Mouse (Mus musculus) embryonic facial prominence, embryonic 13.5 days (tissue): ENCODE measurements around the gene Mesp1. TPM values are rescaled to one million over a fixed set of nuclear protein-coding genes. Genes with fewer than 3 reads are reported as not detected.
"Not testable (repeated sequence)": the region's sequence is repeated elsewhere in the genome, so short reads cannot be mapped to it uniquely, and the experiment has no call there.

Experiments
- ATAC-seq: fragments of 200-750 bp; cut with Nextera tagmentation; 2 replicates; pipeline ENCODE4 v1.8.0; 2017; ENCODE audit warnings: low read depth; ENCODE audit not compliant: insufficient number of reproducible peaks, insufficient read depth, low FRiP score, low TSS enrichment
- H3K27ac ChIP-seq: fragments of 300-500 bp; sonication (generic); 2 replicates; pipeline ENCODE4 v1.5.1; 2015; ENCODE audit warnings: moderate library complexity, mild to moderate bottlenecking, inconsistent platforms
- H3K27me3 ChIP-seq: fragments of 300-500 bp; sonication (generic); 2 replicates; pipeline ENCODE4 v1.6.1; 2015; ENCODE audit warnings: mild to moderate bottlenecking, inconsistent platforms
- H3K36me3 ChIP-seq: fragments of 300-500 bp; sonication (generic); 2 replicates; pipeline ENCODE4 v1.6.1; 2015; ENCODE audit warnings: mild to moderate bottlenecking, inconsistent platforms
- H3K4me1 ChIP-seq: fragments of 300-500 bp; sonication (generic); 2 replicates; pipeline ENCODE4 v1.6.1; 2015; ENCODE audit warnings: inconsistent platforms
- H3K4me2 ChIP-seq: fragments of 300-500 bp; sonication (generic); 2 replicates; pipeline ENCODE4 v1.6.1; 2015; ENCODE audit warnings: moderate library complexity, mild to moderate bottlenecking, inconsistent platforms
- H3K4me3 ChIP-seq: fragments of 300-500 bp; sonication (generic); 2 replicates; pipeline ENCODE4 v1.5.1; 2015; ENCODE audit warnings: mild to moderate bottlenecking, inconsistent platforms
- H3K9ac ChIP-seq: fragments of 300-500 bp; sonication (generic); 2 replicates; pipeline ENCODE4 v1.6.1; 2015; ENCODE audit warnings: mild to moderate bottlenecking, inconsistent platforms
- H3K9me3 ChIP-seq: fragments of 300-500 bp; sonication (generic); 2 replicates; pipeline ENCODE4 v1.6.1; 2016; ENCODE audit warnings: inconsistent platforms
- WGBS: fragments of 180-500 bp; shearing (Covaris S2); methylation state at CpG from one replicate; pipeline ENCODE4 v1.1.7; 2015; ENCODE audit warnings: mixed read lengths; 5-methylcytosine and 5-hydroxymethylcytosine counted together
- polyA plus RNA-seq: library from polyadenylated mRNA; unstranded; fragments of >200 nt; fragmentation: Nextera tagmentation; extraction: Ambion mirVana; gene quantifications from 2 replicates; pipeline ENCODE4 v1.2.1, GENCODE M21; 2015

Gene Mesp1
- polyA plus RNA-seq, 1 experiment from 2014 or later: not detected

DNA sequence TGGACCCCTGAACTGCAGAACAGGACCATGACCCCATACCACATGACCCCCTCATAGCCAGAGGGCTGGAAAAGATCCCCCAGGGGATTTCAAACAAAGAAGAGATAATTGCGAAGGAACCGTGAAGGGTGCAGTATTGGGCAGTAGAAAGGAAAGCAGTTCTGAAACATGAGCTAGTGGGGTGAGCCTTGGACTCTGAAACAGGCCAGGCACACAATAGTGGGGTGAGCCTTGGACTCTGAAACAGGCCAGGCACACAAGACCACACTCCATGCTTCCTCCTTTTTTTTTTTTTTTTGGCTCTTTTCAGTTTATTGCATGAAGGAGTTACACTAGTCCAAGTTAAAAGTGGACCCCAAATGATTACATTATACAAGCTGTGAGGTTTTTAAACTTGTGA, 3.8 kb downstream of the Mesp1 start:
- H3K4me1 ChIP-seq: peaks cover 14% of the 10 kb centered on the region
- not testable (repeated sequence) for H3K4me2 ChIP-seq, ATAC-seq, H3K36me3 ChIP-seq, H3K9ac ChIP-seq, H3K9me3 ChIP-seq, H3K4me3 ChIP-seq, H3K27ac ChIP-seq
- WGBS: 26% methylated on average over 2 of the region's 2 CpGs
- H3K27me3 ChIP-seq: peaks cover 53% of the 10 kb centered on the region

DNA sequence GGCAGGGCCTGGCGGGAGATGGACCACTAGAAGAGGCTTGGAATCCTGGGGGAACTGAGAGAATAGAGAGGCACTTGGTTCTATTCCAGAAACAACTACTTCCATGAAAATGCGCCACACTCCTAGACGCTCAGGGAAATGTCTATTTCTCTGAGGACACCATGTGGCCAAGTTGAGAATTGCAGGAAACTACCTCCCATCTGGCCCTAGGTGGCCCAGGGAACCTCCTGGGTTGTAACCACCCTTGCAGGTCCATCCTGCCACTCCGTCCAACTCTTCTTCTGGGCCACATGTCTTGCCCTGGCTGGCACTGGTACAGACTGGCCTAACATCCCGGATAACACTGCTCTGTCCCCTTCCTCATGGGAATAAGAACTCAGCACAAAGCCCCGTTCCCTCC, 7.3 kb downstream of the Mesp1 start:
- WGBS: 18% methylated on average over 6 of the region's 6 CpGs
- ATAC-seq: peak; percentile 63; the same call in 1 of the 2 replicates
- Histone ChIP-seq H3K36me3 (no peaks in the 10 kb centered on the region), H3K27ac (no peak overlapping the region), H3K4me3 (no peak overlapping the region), H3K9me3 (no peaks in the 10 kb centered on the region), H3K27me3 (peaks cover 17% of the 10 kb centered on the region), H3K4me2 (no peak overlapping the region), H3K4me1 (no peaks in the 10 kb centered on the region), H3K9ac (no peak overlapping the region)

GRCm38 (mm10) chr7:79782516-79782855, 11.1 kb downstream of the Mesp1 start:
- Histone ChIP-seq H3K27me3 (peaks cover 5% of the 10 kb centered on the region; the same call in 1 of the 2 replicates), H3K4me2 (no peak overlapping the region), H3K4me1 (peaks cover 4% of the 10 kb centered on the region; the same call in 1 of the 2 replicates), H3K27ac (no peak overlapping the region), H3K36me3 (no peaks in the 10 kb centered on the region), H3K9ac (no peak overlapping the region), H3K4me3 (no peak overlapping the region), H3K9me3 (no peaks in the 10 kb centered on the region)
- no peak for ATAC-seq
- WGBS: 78% methylated on average over 2 of the region's 2 CpGs

DNA sequence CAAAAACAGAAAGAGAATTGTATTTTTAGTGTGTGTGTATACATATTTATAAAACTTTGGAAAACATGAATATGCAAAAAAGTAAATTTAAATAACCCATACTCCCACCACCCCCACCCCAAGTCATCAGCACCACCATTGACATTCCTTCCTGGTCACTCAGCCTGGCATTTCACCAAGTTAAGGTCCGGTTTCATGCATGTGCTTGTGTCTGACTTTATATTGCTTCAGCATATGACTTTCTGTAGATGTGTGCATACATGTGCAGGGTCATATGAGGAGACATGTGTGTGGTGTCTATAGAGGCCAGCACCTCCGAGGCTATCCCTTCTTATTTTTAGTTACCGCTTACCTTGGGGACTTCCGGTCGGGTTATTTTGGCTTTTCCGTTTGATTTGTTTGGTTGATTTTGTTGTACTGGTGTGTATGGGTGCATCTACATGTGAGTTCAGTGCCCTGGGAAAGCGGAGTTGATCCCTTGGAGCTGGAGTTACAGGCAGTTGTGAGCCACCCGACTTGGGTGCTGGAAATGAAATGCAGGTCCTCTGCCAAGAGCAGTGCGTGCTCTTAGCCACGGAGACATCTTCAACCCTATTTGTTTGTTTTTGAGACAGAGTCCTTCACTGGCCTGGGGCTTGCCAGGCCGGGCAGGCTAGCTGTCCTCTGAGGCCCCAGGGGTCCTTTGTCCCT, 11.6 kb downstream of the Mesp1 start:
- Histone ChIP-seq H3K4me3 (no peak overlapping the region), H3K27ac (no peak overlapping the region), H3K36me3 (no peaks in the 10 kb centered on the region), H3K27me3 (peaks cover 4% of the 10 kb centered on the region; the same call in 1 of the 2 replicates), H3K4me1 (peaks cover 4% of the 10 kb centered on the region; the same call in 1 of the 2 replicates), H3K9ac (no peak overlapping the region), H3K4me2 (no peak overlapping the region), H3K9me3 (no peaks in the 10 kb centered on the region)
- ATAC-seq: no peak
- 72% methylated on average over 11 of the region's 11 CpGs for WGBS

DNA sequence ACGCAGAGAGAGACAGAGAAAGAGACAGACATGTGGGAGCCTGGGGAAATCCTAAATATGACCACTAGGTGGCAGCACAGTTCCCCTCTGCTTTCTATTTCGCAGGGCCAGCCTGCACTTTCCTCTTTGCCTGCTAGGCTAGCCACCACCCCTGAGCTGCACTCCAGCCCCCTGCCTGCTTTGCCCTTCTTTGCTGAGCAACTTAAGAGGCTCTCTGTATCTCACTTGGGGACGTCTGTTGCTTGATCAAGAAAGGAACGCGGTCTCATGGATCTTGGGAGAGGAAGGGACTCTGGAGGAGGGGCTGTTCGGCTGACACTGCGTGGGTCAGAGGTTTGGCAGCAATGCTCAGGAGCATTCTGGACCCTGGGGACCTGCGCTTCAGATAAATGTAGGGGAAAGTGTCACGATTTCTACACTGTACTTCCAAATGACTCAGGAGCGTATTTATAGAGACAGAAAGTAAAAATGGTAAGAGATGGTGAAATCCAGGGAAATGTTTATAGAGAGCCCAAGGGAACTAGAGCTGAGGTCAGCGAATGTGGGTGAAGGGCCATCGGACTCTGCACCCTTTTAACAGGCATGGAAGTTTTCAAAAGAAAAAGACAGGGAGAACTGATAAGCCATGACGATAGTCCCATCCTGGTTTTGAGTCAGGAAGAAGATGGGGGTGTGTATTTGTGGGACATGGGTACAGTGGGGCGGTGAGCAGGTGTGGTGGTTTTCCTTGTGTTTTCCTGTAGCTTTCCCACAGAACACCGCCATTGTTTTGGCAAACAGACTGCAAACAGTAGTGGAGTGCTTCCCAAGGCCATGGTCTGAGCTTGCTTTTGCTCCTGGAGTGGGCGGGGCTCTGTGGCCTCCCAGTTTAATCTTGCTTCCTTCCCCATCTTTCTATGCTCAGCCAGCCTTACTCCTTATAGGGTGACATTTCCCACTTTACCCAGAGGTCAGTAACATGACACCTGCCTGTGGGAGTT, 12.7 kb downstream of the Mesp1 start:
- Histone ChIP-seq H3K4me2 (peak overlapping the region; percentile 56), H3K4me3 (peak overlapping the region; percentile 27), H3K36me3 (no peaks in the 10 kb centered on the region), H3K9ac (peak overlapping the region; percentile 62; the same call in 1 of the 2 replicates), H3K4me1 (peaks cover 4% of the 10 kb centered on the region; the same call in 1 of the 2 replicates), H3K27me3 (peaks cover 8% of the 10 kb centered on the region; the same call in 1 of the 2 replicates), H3K9me3 (no peaks in the 10 kb centered on the region), H3K27ac (no peak overlapping the region)
- ATAC-seq: peak; percentile 35; the same call in 1 of the 2 replicates
- WGBS: 28% methylated on average over 16 of the region's 16 CpGs

- Histone ChIP-seq H3K4me1 (no peaks in the 10 kb centered on the region), H3K4me3 (no peak overlapping the region), H3K27ac (no peak overlapping the region), H3K9ac (no peak overlapping the region), H3K36me3 (no peaks in the 10 kb centered on the region), H3K9me3 (no peaks in the 10 kb centered on the region), H3K27me3 (peaks cover 3% of the 10 kb centered on the region; the same call in 1 of the 2 replicates), H3K4me2 (no peak overlapping the region)
- no peak for ATAC-seq
- 47% methylated on average over 15 of the region's 15 CpGs for WGBS
Observed at GRCm38 (mm10) chr7:79771561-79772512, 21.8 kb downstream of the Mesp1 start.

DNA sequence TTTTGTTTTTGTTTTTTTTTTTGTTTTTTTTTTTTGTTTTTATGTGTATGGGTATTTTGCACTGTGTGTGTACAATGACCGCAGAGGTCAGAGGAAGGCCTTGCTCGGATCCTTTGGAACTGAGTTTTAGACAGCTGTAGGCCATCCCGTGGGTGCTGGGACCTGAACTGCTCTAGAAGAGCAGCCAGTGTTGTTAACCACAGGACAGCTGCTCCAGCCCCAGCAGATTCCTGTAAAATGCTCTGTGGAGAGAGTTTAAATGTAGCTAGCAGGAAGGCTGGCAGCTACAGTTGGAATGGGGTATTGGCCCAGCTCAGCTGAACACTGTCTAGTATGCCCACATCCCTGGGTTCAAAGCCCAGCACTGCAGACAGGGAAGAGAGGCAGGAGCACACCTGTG, 23.9 kb downstream of the Mesp1 start:
- no peaks in the 10 kb centered on the region for H3K4me1 ChIP-seq
- H3K9me3 ChIP-seq: no peaks in the 10 kb centered on the region
- no peak overlapping the region for H3K27ac ChIP-seq
- ATAC-seq: no peak
- H3K27me3 ChIP-seq: no peaks in the 10 kb centered on the region; the same call in 1 of the 2 replicates
- no peak overlapping the region for H3K4me2 ChIP-seq
- no peak overlapping the region for H3K4me3 ChIP-seq
- no peaks in the 10 kb centered on the region for H3K36me3 ChIP-seq
- WGBS: 81% methylated on average over 3 of the region's 3 CpGs
- H3K9ac ChIP-seq: no peak overlapping the region

- Histone ChIP-seq H3K4me2 (no peak overlapping the region), H3K4me3 (no peak overlapping the region), H3K9me3 (no peaks in the 10 kb centered on the region), H3K36me3 (no peaks in the 10 kb centered on the region), H3K9ac (no peak overlapping the region), H3K27ac (no peak overlapping the region), H3K27me3 (no peaks in the 10 kb centered on the region), H3K4me1 (no peaks in the 10 kb centered on the region)
- WGBS: 45% methylated on average over 1 of the region's 1 CpGs
- no peak for ATAC-seq
Observed at GRCm38 (mm10) chr7:79765991-79766390, 27.6 kb downstream of the Mesp1 start.

GRCm38 (mm10) chr7:79762106-79762505, 31.5 kb downstream of the Mesp1 start:
- Histone ChIP-seq H3K27ac (no peak overlapping the region), H3K4me2 (no peak overlapping the region)
- WGBS: 81% methylated on average over 8 of the region's 8 CpGs

GRCm38 (mm10) chr7:79761124-79761876, 32.3 kb downstream of the Mesp1 start:
- Histone ChIP-seq H3K4me2 (no peak overlapping the region), H3K4me3 (no peak overlapping the region), H3K9me3 (no peaks in the 10 kb centered on the region), H3K27me3 (no peaks in the 10 kb centered on the region), H3K4me1 (no peaks in the 10 kb centered on the region), H3K36me3 (no peaks in the 10 kb centered on the region), H3K27ac (no peak overlapping the region), H3K9ac (no peak overlapping the region)
- 74% methylated on average over 5 of the region's 5 CpGs for WGBS
- ATAC-seq: no peak

More at GRCm38 (mm10) chr7:79762106-79762505, 31.5 kb downstream of the Mesp1 start:
- no peaks in the 10 kb centered on the region for H3K36me3 ChIP-seq
- H3K4me3 ChIP-seq: no peak overlapping the region
- H3K9ac ChIP-seq: no peak overlapping the region
- no peaks in the 10 kb centered on the region for H3K4me1 ChIP-seq
- no peaks in the 10 kb centered on the region for H3K27me3 ChIP-seq
- H3K9me3 ChIP-seq: no peaks in the 10 kb centered on the region
- no peak for ATAC-seq
